Mouse (Mus musculus) lung, adult 2 months (tissue): ENCODE measurements around the gene Ppm1l.

ENCODE experiments used
- CTCF ChIP-seq: fragments of 200-500 bp; IDR thresholded peaks from 2 replicates; pipeline ENCODE4 v1.5.1; 2011; ENCODE audit warnings: mild to moderate bottlenecking, low read length, control low read depth; ENCODE audit not compliant: insufficient read depth
- POLR2A ChIP-seq: fragments of 200-500 bp; IDR thresholded peaks from 2 replicates; pipeline ENCODE4 v1.6.1; 2011; ENCODE audit warnings: low read depth, mild to moderate bottlenecking, control low read depth, low read length, borderline replicate concordance; ENCODE audit errors: extremely low read depth

DNA sequence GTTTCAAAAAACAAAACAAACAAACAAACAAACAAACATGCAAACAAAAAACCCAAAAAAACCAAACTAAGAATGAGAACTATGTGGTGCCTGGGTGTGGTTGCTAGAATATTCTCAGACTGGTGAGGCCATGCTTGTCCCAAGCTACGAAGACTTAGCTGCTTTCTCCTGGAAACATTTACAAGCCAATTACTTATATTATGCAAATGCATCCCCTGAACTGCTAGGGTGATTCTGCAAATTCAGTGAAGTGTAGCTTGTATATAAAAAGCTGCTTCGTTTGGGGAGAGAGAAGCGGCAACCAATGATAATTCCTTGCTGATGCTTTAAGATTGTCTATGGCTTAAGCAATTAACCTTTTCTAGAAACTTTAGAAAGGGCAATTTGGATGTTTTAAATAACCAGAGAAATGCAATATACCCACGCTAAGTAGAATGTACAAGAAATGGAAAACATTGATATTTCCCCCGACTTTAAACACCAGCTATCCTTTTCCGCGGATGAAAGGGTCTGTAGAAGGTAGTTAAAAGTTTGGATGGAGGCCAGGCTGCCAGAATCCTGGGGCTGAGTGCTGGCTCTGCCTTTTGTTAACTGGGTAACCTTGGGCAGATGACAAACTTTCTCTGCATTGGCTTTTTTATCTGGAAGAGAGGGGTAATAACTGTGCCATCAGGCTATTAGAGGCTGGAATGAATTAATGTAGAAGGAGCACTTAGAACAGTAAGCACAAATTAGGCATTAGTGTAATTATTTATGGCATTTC lies 33.4 kb upstream of the Ppm1l start:
- TF ChIP-seq POLR2A (no peak), CTCF (no peak)
